Mouse (Mus musculus) frontal cortex, postnatal 25 days (tissue): ENCODE measurements around the gene Itgb6.
A peak's percentile ranks its signal among the peaks of the same experiment; 100 is the strongest.

Experiments used
- DNase-seq, 2 experiments: peaks; one replicate each; pipeline ENCODE4 v3.0.0; 2022; ENCODE audit warnings: low spot score in 2 of 2

The Itgb6 gene

GRCm38 (mm10) chr2:60722514-60722913 is at the start of gene Itgb6:
TSS of gene Itgb6 (minus strand) at chr2:60722643.
- peak; percentile 22 to 28 for DNase-seq

GRCm38 (mm10) chr2:60766420-60766819 is 44.0 kb upstream of the Itgb6 start:
- no peak for DNase-seq

DNA sequence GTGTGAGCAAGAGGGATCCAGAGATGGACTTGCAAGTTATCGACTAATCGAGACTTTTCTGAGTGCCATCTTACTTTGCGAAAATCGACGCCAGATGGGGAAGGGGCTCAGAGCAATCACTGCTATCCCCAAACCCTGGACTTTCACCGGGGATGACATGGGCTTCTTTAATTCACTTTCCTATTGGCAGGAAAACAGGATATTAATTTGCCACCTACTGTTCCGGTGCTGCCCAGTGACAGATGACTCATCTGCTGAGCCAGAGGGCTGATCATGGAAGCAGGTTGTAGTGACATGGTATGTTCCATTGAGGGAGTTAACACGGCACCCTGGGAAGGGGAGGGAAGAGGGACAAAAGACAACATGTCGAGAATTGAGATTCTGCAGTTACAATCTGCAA is 33.8 kb upstream of the Itgb6 start:
- no peak for DNase-seq

DNA sequence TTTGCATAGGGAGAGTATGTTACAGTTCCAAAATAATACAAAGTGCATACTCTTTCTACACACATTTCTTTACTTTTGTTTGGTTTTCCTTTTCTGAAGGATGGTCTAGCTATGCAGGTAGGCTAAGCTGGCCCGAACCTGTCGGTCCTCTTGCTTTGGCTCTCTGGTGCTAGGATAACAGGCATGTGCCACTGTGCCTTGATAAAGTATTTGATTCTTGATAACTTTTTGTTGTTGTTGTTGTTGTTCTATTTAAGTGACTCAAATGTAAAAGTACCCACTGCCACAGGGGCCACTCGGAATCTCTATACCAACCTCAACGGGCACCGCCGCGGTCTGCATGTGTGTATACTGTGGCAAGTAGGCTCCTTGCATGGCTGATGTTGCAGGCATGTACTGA is 32.7 kb upstream of the Itgb6 start:
- no peak for DNase-seq

DNA sequence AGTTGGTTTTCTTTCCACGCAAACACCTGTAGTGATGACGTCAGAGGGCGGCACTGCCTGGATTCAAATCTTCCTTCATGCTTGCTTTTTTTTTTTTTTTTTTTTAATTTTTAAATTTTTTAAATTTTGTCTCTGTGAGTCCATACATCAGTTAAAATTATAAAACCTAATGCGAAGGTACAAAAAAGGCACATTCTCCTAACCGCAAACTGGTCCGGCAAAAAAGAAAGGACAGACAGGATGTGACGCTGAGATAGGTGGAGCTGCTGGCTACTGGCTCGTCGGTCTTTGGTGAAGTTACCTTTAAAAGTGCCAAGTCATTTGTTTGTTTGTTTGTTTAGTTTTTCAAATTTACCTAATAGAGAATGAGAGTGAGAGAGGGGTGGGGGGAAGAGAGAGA is 28.8 kb upstream of the Itgb6 start:
- DNase-seq = no peak

DNA sequence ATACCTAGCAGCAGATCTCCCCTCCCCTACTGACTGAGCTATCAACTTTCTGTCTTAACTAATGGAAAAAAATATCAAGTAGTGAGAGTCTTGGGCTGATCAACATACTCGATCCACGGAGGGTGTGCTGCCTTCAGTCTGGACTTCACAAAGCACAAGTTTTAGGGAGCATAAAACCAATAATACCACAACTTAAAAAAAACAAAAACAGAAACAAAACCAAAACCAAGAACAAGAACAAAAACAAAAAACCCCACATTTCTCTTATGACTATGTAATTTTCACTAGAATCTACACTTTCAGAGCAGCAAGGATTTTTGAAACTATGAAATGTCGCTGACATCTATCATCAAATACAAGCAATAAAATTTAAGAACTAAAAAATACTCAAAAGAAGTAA is 28.1 kb upstream of the Itgb6 start:
- DNase-seq = no peak

GRCm38 (mm10) chr2:60748585-60748984 is 26.1 kb upstream of the Itgb6 start:
- no peak for DNase-seq

DNA sequence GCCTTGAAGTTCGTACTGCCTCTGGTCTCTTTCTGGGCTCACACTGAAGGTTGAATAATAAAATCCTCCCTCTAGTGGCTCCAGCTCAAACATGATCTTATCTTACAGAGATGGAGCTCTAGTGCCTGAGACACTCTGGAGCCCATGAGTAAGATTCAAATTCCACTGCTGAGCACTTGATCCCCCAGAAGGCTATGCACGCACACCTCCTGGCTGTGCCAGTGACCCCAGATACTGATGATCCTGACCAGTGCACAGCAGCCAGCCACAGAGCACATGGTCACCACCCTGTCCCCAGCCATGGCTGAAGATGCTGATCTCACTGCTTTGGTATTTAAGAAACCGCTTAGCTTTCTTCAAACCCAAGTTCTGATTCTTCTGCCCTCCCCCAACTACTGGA is 25.1 kb upstream of the Itgb6 start:
- DNase-seq = no peak

DNA sequence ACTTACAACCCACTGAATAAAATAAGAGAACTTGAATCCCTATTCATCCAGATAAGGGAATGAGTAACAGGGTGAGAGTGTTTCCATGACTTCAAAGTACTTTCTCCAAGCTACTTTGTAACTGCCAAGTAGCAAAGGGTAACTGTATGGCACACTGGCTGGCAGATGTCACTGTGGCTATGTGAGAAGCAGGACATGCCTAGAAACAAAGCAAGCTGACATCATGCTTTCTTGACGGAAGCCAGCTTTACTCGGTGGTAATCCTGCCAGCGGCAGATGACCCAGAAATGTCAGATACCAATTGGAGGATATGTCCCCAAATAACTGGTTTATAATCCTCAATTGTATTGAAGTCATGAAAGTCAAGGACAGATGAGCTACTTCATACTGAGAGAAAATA is 22.2 kb upstream of the Itgb6 start:
- no peak for DNase-seq

GRCm38 (mm10) chr2:60739389-60740137 is 17.1 kb upstream of the Itgb6 start:
- DNase-seq = no peak

- no peak for DNase-seq
Observed at GRCm38 (mm10) chr2:60730929-60731328, 8.5 kb upstream of the Itgb6 start.

- DNase-seq = no peak
Observed at GRCm38 (mm10) chr2:60730024-60730423, 7.6 kb upstream of the Itgb6 start.

GRCm38 (mm10) chr2:60728902-60729585 is 6.6 kb upstream of the Itgb6 start:
- DNase-seq = no peak

DNA sequence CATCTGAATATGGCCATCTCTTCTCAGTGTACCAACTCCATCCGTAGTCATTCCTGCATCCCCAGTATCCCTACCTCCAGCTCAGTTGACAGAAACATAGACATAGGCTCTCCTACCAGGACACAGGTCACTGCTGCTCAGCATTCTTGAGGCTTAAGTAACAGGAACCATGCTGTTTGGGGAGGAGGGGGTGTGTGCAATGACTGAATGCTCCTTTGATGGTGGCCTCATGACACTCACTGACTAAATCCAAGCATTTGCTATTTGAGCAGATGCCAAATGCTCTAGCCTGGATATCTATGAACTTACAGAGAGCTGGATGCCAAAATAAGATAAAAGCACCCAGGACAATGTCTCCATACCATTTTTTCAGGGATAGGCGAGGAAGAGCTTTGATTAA is 2.2 kb upstream of the Itgb6 start:
- no peak for DNase-seq

DNA sequence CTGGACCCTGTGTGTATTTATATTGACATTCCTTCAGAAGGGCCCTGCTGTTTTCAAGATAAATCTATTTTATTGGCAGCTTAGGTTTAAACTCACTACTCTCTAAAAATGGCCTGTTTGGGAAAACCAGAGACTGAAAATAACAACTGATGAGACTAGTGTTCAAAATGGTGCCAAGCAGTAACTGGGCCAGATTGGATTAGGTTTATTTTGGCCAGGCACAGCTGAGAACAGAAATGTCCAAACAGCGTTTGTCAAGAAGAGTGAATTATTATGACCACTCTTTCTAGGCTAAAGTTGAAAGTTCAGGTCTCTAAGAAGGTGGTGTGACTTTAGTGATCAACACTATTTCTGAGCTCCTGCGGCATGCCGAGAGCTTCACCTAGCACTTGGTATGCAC is 524 bp upstream of the Itgb6 start:
- DNase-seq = no peak

GRCm38 (mm10) chr2:60720906-60721305 is 1.5 kb downstream of the Itgb6 start:
- DNase-seq = no peak

GRCm38 (mm10) chr2:60720205-60720604 is 2.2 kb downstream of the Itgb6 start:
- no peak for DNase-seq

DNA sequence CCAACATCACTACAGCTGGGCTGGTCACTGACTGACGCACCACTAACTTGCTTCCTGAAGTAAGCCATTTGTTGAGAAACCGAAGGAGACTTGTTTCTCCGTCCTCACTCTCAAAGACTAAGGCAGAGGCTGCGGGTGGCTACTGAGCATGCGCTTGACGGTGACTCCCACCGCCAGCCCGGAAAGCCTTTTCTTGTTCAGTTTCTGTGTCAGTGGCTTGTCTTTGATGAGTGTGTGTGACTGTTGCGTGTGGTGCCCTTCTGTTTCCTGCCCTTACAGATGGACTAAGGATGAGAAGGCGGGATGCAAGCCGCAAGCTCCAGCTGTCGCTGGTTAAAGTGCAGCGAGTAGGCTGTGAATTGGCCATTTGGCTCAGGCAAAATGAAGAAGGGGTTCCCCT is 5.1 kb downstream of the Itgb6 start:
- peak; percentile 17 to 21 for DNase-seq

DNA sequence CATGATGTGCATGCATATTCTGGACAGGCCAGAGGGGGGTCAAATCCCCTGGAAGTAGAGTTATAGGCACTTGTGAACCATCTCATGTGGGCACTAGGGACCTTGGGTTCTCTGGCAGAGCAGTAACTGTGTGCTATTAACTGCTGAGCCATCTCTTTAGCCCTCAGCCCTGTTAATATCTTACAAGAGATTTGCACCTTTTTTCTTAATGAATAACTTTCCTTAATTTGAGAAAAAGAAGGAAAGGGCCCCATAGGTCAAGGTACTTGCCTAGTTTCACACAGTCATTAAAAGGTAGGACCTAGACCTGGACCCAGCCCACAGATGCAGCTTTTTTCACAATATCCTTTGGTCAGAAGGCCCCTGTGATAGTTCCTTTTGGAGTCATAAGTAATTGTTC is 5.9 kb downstream of the Itgb6 start:
- no peak for DNase-seq

- no peak for DNase-seq
Observed at GRCm38 (mm10) chr2:60715771-60716170, 6.7 kb downstream of the Itgb6 start.

DNA sequence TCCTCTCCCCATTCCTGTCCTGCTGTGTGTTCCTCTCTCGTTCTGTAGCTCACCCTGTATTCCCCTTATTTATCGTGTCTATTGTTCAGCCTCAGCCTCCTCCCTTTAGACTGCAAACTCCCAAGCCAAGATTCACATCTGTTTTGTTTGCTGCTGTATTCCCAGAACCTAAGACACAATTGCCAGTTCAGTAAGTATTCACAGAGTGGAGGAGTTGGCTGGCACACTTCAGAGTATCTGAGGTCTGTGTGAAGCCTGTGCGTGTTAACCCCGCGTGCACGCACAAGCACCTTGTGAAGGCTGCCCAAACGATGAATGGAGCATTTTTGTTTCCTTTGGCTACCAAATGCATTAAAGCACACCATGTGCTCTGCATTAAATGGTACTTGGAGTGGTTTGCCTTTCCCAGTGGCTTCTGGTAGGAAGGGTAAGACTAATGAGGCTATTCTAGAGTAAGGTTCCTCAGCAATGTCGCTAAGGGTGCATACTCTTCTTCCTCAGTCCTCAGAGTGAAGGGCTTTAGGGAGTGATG is 7.4 kb downstream of the Itgb6 start:
- no peak for DNase-seq

DNA sequence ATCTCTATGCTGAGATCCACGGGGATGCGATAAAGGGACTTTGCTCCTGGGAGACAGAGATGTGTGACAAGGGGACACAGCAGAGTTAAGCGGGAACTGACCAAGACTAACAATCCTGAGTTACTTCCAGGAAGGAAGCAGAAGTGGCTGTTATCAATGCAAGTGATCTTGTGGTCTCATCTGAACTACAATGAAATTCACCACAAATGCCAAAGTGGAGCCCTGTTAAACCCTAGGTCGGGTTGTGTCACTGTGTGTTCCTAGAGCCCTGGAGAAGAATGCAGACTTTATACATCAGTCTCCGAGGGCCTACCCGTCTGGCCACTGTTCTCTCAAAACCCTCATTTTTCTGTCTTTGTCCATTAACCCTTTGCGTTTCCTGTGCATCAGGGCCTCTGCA is 8.0 kb downstream of the Itgb6 start:
- no peak for DNase-seq

GRCm38 (mm10) chr2:60713857-60714256 is 8.6 kb downstream of the Itgb6 start:
- no peak for DNase-seq
